Mouse (Mus musculus): ENCODE results near the gene Med8. TPM values are rescaled to one million over a fixed set of nuclear protein-coding genes. Genes with fewer than 3 reads are reported as not detected.

The Med8 gene
- polyA plus RNA-seq, 1 experiment: 76.1 TPM

DNA sequence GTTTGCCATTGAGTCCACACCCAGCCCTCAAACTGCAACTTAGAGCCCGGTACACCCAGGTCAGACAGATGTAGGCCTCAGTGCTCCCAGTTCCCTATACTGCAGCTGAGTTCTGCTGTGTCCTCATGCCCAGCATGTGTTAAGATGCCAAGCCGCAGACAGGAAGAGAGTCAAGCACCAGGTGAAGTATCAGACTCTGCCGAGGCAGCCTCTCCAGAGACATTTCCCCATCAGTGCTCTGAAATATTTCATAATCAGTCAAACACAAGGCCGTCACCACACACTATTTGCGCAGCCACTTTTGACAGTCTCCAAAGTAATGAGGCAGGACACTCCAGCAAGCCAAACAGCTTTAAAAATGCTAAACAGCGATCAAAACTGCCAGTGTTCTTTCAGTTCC lies 10.7 kb upstream of the Med8 start:
- Histone ChIP-seq H3K9me3 (replicated peaks; ENCODE audit: control insufficient read depth, insufficient read depth, low read length, poor library complexity, severe bottlenecking) (no peaks in the 10 kb centered on the region), H3K36me3 (ENCODE audit: control insufficient read depth, insufficient read depth, low read length, poor library complexity, severe bottlenecking) (peaks cover 19% of the 10 kb centered on the region), H3K27me3 (ENCODE audit: control insufficient read depth, insufficient read depth, low read length, poor library complexity, severe bottlenecking) (no peaks in the 10 kb centered on the region)

DNA sequence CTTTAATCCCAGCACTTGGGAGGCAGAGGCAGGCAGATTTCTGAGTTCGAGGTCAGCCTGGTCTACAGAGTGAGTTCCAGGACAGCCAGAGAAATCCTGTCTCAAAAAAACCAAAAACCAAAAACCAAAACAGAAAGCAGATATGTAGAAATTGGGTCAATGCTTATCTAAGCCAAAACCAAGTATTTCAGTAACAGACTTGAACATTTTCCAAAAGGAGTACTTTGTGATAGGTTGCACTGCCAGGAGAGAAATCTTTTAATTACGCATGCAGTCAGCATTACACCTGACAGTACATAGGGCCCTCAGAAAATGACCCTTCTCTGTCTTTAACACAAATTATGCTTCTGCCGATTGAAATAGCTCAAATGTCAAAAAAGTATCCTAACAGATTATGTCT lies 7.7 kb upstream of the Med8 start:
- H3K9ac ChIP-seq (ENCODE audit: low read depth, poor library complexity, severe bottlenecking): no peak overlapping the region
- no peaks in the 10 kb centered on the region for H3K4me1 ChIP-seq (ENCODE audit: control insufficient read depth, insufficient read depth, low read length)
- no peaks in the 10 kb centered on the region for H3K9me3 ChIP-seq (replicated peaks; ENCODE audit: control insufficient read depth, insufficient read depth, low read length, poor library complexity, severe bottlenecking)
- peaks cover 16% of the 10 kb centered on the region for H3K36me3 ChIP-seq (ENCODE audit: control insufficient read depth, insufficient read depth, low read length, poor library complexity, severe bottlenecking)
- no peaks in the 10 kb centered on the region for H3K27me3 ChIP-seq (ENCODE audit: control insufficient read depth, insufficient read depth, low read length, poor library complexity, severe bottlenecking)
- no peak overlapping the region for H3K27ac ChIP-seq (ENCODE audit: insufficient read depth, low read length)
- TF ChIP-seq CTCF (IDR thresholded peaks at IDR 0.05; ENCODE audit: low read depth, low read length): no peak
- TF ChIP-seq POLR2A (IDR thresholded peaks at IDR 0.05; ENCODE audit: insufficient read depth, low read length): no peak
- no peak for TF ChIP-seq EP300 (IDR thresholded peaks at IDR 0.05; ENCODE audit: insufficient read depth, low read depth, low read length)
- H3K4me3 ChIP-seq (ENCODE audit: low read depth, low read length): no peak overlapping the region

More for the DNA sequence above, 10.7 kb upstream of the Med8 start:
- no peak overlapping the region for H3K4me3 ChIP-seq (ENCODE audit: low read depth, low read length)
- H3K27ac ChIP-seq (ENCODE audit: insufficient read depth, low read length): no peak overlapping the region
- no peak overlapping the region for H3K9ac ChIP-seq (ENCODE audit: low read depth, poor library complexity, severe bottlenecking)
- H3K4me1 ChIP-seq (ENCODE audit: control insufficient read depth, insufficient read depth, low read length): no peaks in the 10 kb centered on the region
- TF ChIP-seq EP300 (IDR thresholded peaks at IDR 0.05; ENCODE audit: insufficient read depth, low read depth, low read length) (no peak), CTCF (IDR thresholded peaks at IDR 0.05; ENCODE audit: low read depth, low read length) (no peak), POLR2A (IDR thresholded peaks at IDR 0.05; ENCODE audit: insufficient read depth, low read length) (no peak)

DNA sequence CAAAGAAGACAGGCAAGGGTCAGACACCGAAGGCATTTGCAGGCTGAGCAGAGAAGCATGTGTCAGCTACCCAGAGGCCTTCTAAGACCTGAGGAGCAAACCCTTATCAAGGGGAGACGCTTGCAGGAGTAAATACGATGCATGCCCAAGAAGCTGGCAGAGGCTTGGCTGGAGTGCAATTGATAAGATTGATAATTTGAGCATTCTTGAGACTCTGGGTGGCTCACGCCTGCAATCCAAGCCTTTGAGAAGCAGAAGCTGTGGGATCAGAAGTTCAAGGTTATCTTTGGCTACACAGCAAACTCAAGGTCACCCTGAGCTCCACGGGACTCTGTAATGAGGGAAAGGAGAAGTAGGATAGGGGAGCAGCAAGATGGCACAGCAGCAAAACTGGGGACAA lies 7.2 kb upstream of the Med8 start:
- TF ChIP-seq POLR2A (IDR thresholded peaks at IDR 0.05; ENCODE audit: insufficient read depth, low read length): no peak
- no peak for TF ChIP-seq EP300 (IDR thresholded peaks at IDR 0.05; ENCODE audit: insufficient read depth, low read depth, low read length)
- no peak for TF ChIP-seq CTCF (IDR thresholded peaks at IDR 0.05; ENCODE audit: low read depth, low read length)
- H3K4me3 ChIP-seq (ENCODE audit: low read depth, low read length): no peak overlapping the region
- no peak overlapping the region for H3K9ac ChIP-seq (ENCODE audit: low read depth, poor library complexity, severe bottlenecking)
- H3K9me3 ChIP-seq (replicated peaks; ENCODE audit: control insufficient read depth, insufficient read depth, low read length, poor library complexity, severe bottlenecking): no peaks in the 10 kb centered on the region
- peaks cover 16% of the 10 kb centered on the region for H3K36me3 ChIP-seq (ENCODE audit: control insufficient read depth, insufficient read depth, low read length, poor library complexity, severe bottlenecking)
- H3K27me3 ChIP-seq (ENCODE audit: control insufficient read depth, insufficient read depth, low read length, poor library complexity, severe bottlenecking): no peaks in the 10 kb centered on the region
- no peaks in the 10 kb centered on the region for H3K4me1 ChIP-seq (ENCODE audit: control insufficient read depth, insufficient read depth, low read length)
- H3K27ac ChIP-seq (ENCODE audit: insufficient read depth, low read length): no peak overlapping the region

DNA sequence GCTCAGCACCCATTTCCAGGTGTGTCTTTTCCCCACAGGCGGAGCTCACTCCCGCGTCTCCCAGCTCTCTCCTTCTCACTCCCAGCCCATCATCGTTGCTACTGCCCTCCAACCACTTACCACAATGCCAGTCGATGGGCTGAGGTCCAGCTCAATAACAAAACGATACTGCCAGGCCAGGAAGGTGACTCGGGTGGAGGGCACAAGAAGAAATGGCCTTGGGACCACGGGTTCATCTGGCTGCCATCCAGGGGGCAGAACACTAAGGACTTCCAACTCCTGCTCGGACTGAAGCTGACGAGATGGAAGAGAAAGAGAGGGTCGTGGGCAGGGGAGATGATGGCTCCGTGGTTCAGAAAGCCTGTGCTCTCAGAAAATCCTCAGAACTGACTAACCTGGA lies 6.4 kb upstream of the Med8 start:
- H3K27me3 ChIP-seq (ENCODE audit: control insufficient read depth, insufficient read depth, low read length, poor library complexity, severe bottlenecking): no peaks in the 10 kb centered on the region
- H3K36me3 ChIP-seq (ENCODE audit: control insufficient read depth, insufficient read depth, low read length, poor library complexity, severe bottlenecking): peaks cover 13% of the 10 kb centered on the region
- H3K27ac ChIP-seq (ENCODE audit: insufficient read depth, low read length): no peak overlapping the region
- H3K9ac ChIP-seq (ENCODE audit: low read depth, poor library complexity, severe bottlenecking): no peak overlapping the region
- H3K4me1 ChIP-seq (ENCODE audit: control insufficient read depth, insufficient read depth, low read length): no peaks in the 10 kb centered on the region
- TF ChIP-seq CTCF (IDR thresholded peaks at IDR 0.05; ENCODE audit: low read depth, low read length): no peak
- no peak for TF ChIP-seq POLR2A (IDR thresholded peaks at IDR 0.05; ENCODE audit: insufficient read depth, low read length)
- no peak for TF ChIP-seq EP300 (IDR thresholded peaks at IDR 0.05; ENCODE audit: insufficient read depth, low read depth, low read length)
- H3K4me3 ChIP-seq (ENCODE audit: low read depth, low read length): no peak overlapping the region
- H3K9me3 ChIP-seq (replicated peaks; ENCODE audit: control insufficient read depth, insufficient read depth, low read length, poor library complexity, severe bottlenecking): no peaks in the 10 kb centered on the region

DNA sequence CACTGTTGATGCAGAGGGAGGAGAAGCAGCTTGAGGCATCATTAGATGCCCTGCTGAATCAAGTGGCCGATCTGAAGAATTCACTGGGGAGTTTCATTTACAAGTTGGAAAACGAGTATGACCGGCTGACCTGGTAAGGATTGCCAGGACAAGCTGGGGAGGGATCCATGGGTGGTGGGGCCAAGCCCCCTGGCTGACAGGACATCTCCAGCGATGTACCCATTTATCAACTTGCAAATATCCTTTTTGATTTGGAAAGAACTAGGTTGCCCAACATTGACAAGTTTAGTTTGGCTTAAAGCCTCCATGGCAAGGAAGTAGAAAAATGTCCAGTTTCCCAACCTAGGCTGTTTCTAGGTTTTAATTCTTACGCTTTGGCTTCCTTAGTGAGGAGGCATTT lies 1.7 kb downstream of the Med8 start:
- no peaks in the 10 kb centered on the region for H3K4me1 ChIP-seq (ENCODE audit: control insufficient read depth, insufficient read depth, low read length)
- H3K9ac ChIP-seq (ENCODE audit: low read depth, poor library complexity, severe bottlenecking): no peak overlapping the region
- TF ChIP-seq POLR2A (IDR thresholded peaks at IDR 0.05; ENCODE audit: insufficient read depth, low read length) (no peak), EP300 (IDR thresholded peaks at IDR 0.05; ENCODE audit: insufficient read depth, low read depth, low read length) (no peak), CTCF (IDR thresholded peaks at IDR 0.05; ENCODE audit: low read depth, low read length) (no peak)
- H3K27ac ChIP-seq (ENCODE audit: insufficient read depth, low read length): no peak overlapping the region
- peaks cover 24% of the 10 kb centered on the region for H3K36me3 ChIP-seq (ENCODE audit: control insufficient read depth, insufficient read depth, low read length, poor library complexity, severe bottlenecking)
- no peaks in the 10 kb centered on the region for H3K9me3 ChIP-seq (replicated peaks; ENCODE audit: control insufficient read depth, insufficient read depth, low read length, poor library complexity, severe bottlenecking)
- no peak overlapping the region for H3K4me3 ChIP-seq (ENCODE audit: low read depth, low read length)
- H3K27me3 ChIP-seq (ENCODE audit: control insufficient read depth, insufficient read depth, low read length, poor library complexity, severe bottlenecking): no peaks in the 10 kb centered on the region

DNA sequence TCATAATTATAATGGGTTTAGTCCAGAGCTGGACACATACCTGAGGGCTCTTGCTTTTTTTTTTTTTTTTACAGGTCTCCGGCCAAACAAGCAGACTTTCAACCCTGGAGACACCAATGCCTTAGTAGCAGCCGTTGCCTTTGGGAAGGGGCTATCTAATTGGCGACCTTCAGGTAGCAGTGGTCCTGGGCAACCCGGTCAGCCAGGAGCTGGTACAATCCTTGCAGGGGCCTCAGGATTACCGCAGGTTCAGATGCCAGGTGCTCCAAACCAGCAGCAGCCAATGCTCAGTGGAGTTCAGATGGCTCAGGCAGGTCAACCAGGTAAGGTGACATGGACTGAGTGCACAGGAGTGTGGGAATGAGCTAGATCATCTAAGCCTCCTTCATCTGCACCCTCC lies 4.4 kb downstream of the Med8 start:
- H3K36me3 ChIP-seq (ENCODE audit: control insufficient read depth, insufficient read depth, low read length, poor library complexity, severe bottlenecking): peaks cover 27% of the 10 kb centered on the region
- no peak overlapping the region for H3K4me3 ChIP-seq (ENCODE audit: low read depth, low read length)
- no peak for TF ChIP-seq POLR2A (IDR thresholded peaks at IDR 0.05; ENCODE audit: insufficient read depth, low read length)
- no peaks in the 10 kb centered on the region for H3K9me3 ChIP-seq (replicated peaks; ENCODE audit: control insufficient read depth, insufficient read depth, low read length, poor library complexity, severe bottlenecking)
- H3K27ac ChIP-seq (ENCODE audit: insufficient read depth, low read length): no peak overlapping the region
- H3K4me1 ChIP-seq (ENCODE audit: control insufficient read depth, insufficient read depth, low read length): no peaks in the 10 kb centered on the region
- no peak overlapping the region for H3K9ac ChIP-seq (ENCODE audit: low read depth, poor library complexity, severe bottlenecking)
- no peaks in the 10 kb centered on the region for H3K27me3 ChIP-seq (ENCODE audit: control insufficient read depth, insufficient read depth, low read length, poor library complexity, severe bottlenecking)
